20 mouse cellular contexts compared by ENCODE assay signal in the genomic region with DNA sequence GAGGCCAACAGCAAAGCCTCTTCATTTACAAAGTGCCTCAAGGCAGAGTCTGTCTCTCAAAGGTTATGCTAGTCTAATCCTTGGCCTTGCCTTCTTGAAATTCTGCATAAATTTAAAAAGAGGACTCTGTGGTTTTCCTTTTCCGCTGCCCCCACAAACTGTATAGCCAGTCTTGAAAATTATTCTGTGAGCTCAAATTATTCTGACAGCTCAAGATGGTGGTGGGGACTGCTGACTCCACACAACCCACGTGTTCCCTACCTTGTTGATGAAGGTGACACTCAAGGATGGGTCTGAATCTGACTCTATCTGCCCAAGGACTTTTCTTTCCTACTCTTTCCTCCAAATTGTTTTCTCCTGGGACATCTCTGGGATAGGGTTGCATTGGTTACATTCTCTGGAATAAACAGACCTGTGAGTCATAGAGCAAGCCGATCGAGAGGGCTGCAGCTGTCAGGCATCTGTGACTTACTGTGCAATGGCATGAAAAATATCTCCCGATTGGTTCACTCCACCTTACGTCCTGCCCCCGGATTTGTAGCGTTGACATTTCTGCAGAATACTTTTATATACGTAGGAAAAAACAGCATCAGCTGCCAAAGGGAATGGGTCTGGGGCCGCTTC. TPM values are rescaled to one million over a fixed set of nuclear protein-coding genes. Genes with fewer than 3 reads are reported as not detected.
DNase-seq lines count a peak whose midpoint lies in the region; ATAC-seq and TF ChIP-seq lines count a peak whose summit lies in the region.
"Had no signal": no experiment of that assay in that cellular context is flagged by ENCODE, and none has a peak within 500 bp of the region (broad histone marks: within the 10 kb centered on the region; RNA-seq: fewer than 3 reads in every experiment).

No protein-coding gene starts in this region.

- no peaks in the 10 kb centered on the region for H3K27me3 ChIP-seq in myocyte (ENCODE audit: control insufficient read depth, insufficient read depth, insufficient read length)
- H3K27me3 ChIP-seq: forebrain, embryonic 12.5 days; liver, embryonic 12.5 days had no signal

- peak; percentile 55 for ATAC-seq in common myeloid progenitor, adult 5-6 weeks (replicated peaks; ENCODE audit: low read depth, poor library complexity, severe bottlenecking)
- ATAC-seq: liver, embryonic 12.5 days; midbrain, embryonic 16.5 days had no signal

- peak overlapping the region; percentile 65 for H3K27ac ChIP-seq in gastrocnemius, adult 2 months
- H3K27ac ChIP-seq: forebrain, embryonic 12.5 days; liver, embryonic 12.5 days had no signal

- no peaks in the 10 kb centered on the region for H3K79me2 ChIP-seq in myocyte (ENCODE audit: control insufficient read depth, insufficient read depth)

- intact Hi-C loops in gastrocnemius, adult 2 months (cut with DNase I), result no loop called here
- intact Hi-C loops in left cerebral cortex, postnatal 25 days (cut with DNase I), result no loop called here

- H3ac ChIP-seq in myocyte (ENCODE audit: control insufficient read depth, insufficient read length), result no peak overlapping the region

- no peak for TF ChIP-seq CTCF in gastrocnemius, adult 2 months (IDR thresholded peaks at IDR 0.05)

- TF ChIP-seq POLR2A in myocyte (IDR thresholded peaks at IDR 0.05; ENCODE audit: insufficient read length, low read depth), result no peak

- H3K36me3 ChIP-seq in myocyte (ENCODE audit: control insufficient read depth, insufficient read depth), result no peaks in the 10 kb centered on the region
- H3K36me3 ChIP-seq: forebrain, embryonic 12.5 days; liver, embryonic 12.5 days had no signal

- peak overlapping the region; percentile 45 for H3K4me3 ChIP-seq in gastrocnemius, adult 2 months
- H3K4me3 ChIP-seq in myocyte, result peak overlapping the region; percentile 5
- H3K4me3 ChIP-seq: forebrain, embryonic 12.5 days; liver, embryonic 12.5 days had no signal

- peak overlapping the region; percentile 95 for H3K4me2 ChIP-seq in myocyte (ENCODE audit: low read depth)
- H3K4me2 ChIP-seq: forebrain, embryonic 12.5 days; liver, embryonic 12.5 days; lung, embryonic 14.5 days had no signal

- no peak for DNase-seq in gastrocnemius, adult 2 months
- no peak for DNase-seq in gastrocnemius, postnatal 10 days
- DNase-seq in NIH3T3 (ENCODE audit: low read depth), result peak; percentile 74
- DNase-seq in cerebellum, adult 11-12 months, result no peak
- DNase-seq in left cerebral cortex, postnatal 25 days (ENCODE audit: low spot score in 2 of 2), result no peak
- DNase-seq: cerebellum, adult 18-20 months; heart, postnatal 4 days; kidney, adult 9 months; kidney, postnatal 4 days; lung, embryonic 14.5 days; lung, postnatal 4 days had no signal

TF ChIP-seq in myocyte, 11 proteins besides CTCF, POLR2A, EP300 and RAD21:
- peak; percentile 53 to 94 (median 89) for TF ChIP-seq MYOD1 (IDR thresholded peaks at IDR 0.05; ENCODE audit: control insufficient read depth in 1 of 3, insufficient read length in 2 of 3, low read depth in 2 of 3)
- no peak for TF ChIP-seq USF1 (IDR thresholded peaks at IDR 0.05; ENCODE audit: low read depth)
- TF ChIP-seq REST (IDR thresholded peaks at IDR 0.05; ENCODE audit: insufficient read depth, insufficient read length), result no peak
- peak; percentile 80 for TF ChIP-seq TCF12 (IDR thresholded peaks at IDR 0.05; ENCODE audit: insufficient read depth, poor library complexity, severe bottlenecking)
- peak; percentile 61 for TF ChIP-seq TCF3 (IDR thresholded peaks at IDR 0.05; ENCODE audit: insufficient read length, low read depth)
- no peak for TF ChIP-seq E2F4 (IDR thresholded peaks at IDR 0.05; ENCODE audit: insufficient read depth)
- peak; percentile 42; the same call in 1 of the 2 replicates for TF ChIP-seq CEBPB (IDR thresholded peaks at IDR 0.05; ENCODE audit: insufficient read depth, poor library complexity, severe bottlenecking)
- peak; percentile 41 to 93 (median 90) for TF ChIP-seq MYOG (IDR thresholded peaks at IDR 0.05; ENCODE audit: control insufficient read depth in 1 of 3, insufficient read depth in 1 of 3, insufficient read length in 2 of 3, low read depth in 2 of 3)
- no peak for TF ChIP-seq POLR2AphosphoS2 (IDR thresholded peaks at IDR 0.05; ENCODE audit: insufficient read length, low read depth)
- no peak for TF ChIP-seq SRF (IDR thresholded peaks at IDR 0.05; ENCODE audit: control insufficient read depth, insufficient read length, low read depth)
- no peak for TF ChIP-seq MAX (IDR thresholded peaks at IDR 0.05; ENCODE audit: low read depth)

RNA-seq across cellular contexts. Expression of gene Mybpc1, which starts 26.5 kb away (rescaled TPM):
- total RNA-seq in gastrocnemius, adult 2 months (2021), result 1,000 to 10,000 TPM in 1 of 2 experiments, 100 to 1,000 TPM in 1; 749 to 2,272 TPM
- total RNA-seq in gastrocnemius, postnatal 10 days (2021), result 1,000 to 10,000 TPM; 1,127 to 1,330 TPM
- not detected in 2 replicates for total RNA-seq in common myeloid progenitor, adult 5-6 weeks (2017)
- 21.9 TPM for polyA plus RNA-seq in myocyte (2012; fragmentation: generic; extraction: Trizol)
- 1 to 10 TPM; 4.6 to 5.7 TPM for total RNA-seq in left cerebral cortex, postnatal 25 days (2021)
- total RNA-seq: MEL had no signal

RNA-seq across cellular contexts. Expression of gene Spic, which starts 53.4 kb away (rescaled TPM):
- total RNA-seq in gastrocnemius, adult 2 months (2021), result not detected
- under 1 TPM in 1 of 2 experiments, not detected in 1; 0.27 TPM for total RNA-seq in gastrocnemius, postnatal 10 days (2021)
- 1.1 and 4.2 TPM in 2 replicates for total RNA-seq in common myeloid progenitor, adult 5-6 weeks (2017)
- not detected for polyA plus RNA-seq in myocyte (2012; fragmentation: generic; extraction: Trizol)
- total RNA-seq in left cerebral cortex, postnatal 25 days (2021), result not detected
- total RNA-seq: heart, postnatal 4 days; layer of hippocampus, postnatal 14 days; left cerebral cortex, postnatal 14 days; MEL had no signal
- polyA plus RNA-seq: cortical plate, adult 2 months; forebrain, embryonic 12.5 days; lung, embryonic 14.5 days; midbrain, embryonic 16.5 days had no signal

Comparison
In these comparisons a context has a peak if more than half of its experiments do, and no peak if none do; other contexts are left out.
1. RNA of gene Mybpc1, which starts 26.5 kb away (total RNA-seq): 749 to 2,272 TPM in gastrocnemius, adult 2 months and 1,127 to 1,330 TPM in gastrocnemius, postnatal 10 days; 4.6 to 5.7 TPM in left cerebral cortex, postnatal 25 days and not detected in common myeloid progenitor, adult 5-6 weeks; every median in the first group is over 100 times any median in the second.